Mouse (Mus musculus) MEL-GATA-1-ER (cell line): ENCODE data around the gene Msi2.

Source experiments
- DNase-seq: peaks from one replicate; pipeline ENCODE4 v3.0.0-alpha.2; 2012; ENCODE audit warnings: low read depth; ENCODE audit errors: extremely low read depth

The Msi2 gene

DNA sequence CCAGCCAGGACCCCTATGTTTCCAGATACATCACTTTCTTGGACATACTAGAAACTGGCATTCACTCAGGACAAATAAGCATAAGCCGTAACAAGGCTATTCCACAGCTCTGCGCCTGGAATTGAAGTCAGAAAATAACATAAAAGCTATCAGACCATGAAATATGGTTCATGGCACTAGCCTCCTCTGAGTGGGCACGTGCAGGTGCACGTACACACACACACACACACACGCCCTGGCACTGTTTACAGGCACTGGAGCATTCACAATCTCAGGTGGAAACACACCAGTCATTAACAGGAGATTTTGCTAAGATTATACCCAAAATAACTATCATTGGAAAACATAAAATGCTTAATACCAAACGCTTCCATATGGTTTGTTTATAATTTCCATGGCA, 81.4 kb downstream of the Msi2 start:
- no peak for DNase-seq

DNA sequence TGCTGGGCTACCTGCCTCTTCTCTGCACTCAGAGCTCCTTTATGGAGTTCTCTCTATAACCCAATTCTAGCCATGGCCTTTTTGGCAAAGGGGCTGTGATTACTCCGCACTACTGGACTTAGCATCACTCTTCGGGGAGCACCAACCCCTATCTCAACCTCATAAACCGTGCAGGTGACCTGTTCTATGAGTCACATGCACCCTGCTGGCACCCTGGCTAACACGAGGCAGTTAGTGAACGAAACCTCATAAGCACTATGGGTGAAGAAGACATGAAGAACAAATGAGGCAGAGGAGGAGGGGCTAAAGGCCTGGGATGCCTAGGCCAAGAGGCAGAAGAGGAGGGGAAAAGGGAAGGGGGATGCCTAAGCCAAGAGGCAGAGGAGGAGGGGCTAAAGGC, 82.0 kb downstream of the Msi2 start:
- no peak for DNase-seq

DNA sequence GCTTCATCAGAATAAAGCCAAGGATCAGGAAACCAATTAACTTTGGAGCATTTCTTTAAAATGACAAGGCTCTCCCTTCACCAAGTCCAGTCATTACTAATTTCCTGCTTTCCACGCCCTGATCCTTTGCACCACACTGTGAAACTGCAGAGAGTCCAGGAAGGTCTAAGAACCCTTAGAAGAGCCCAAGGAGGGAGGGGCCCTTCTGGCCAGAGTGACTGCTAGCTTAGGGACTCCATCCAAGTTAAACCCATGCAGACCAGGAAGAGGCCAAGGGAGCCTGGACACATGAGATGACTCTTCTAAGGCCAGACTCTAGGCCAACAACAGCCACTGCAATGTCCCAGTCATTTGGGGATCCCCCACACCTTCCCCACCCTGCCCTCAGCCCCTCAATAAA, 83.7 kb downstream of the Msi2 start:
- no peak for DNase-seq

DNA sequence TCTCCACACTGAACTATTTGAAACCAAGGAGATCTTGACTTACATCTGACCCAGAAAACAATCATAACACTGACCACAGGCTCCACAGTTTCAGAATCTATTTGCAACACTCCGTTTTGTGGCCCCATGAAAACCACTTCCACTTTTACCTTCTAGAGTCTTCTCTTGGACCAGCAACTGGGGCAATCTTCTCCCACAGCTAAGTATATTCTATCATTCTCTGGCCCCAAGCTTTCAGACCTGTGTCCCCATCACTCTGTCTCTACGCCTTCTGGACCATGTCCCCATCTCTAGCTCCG, 86.4 kb downstream of the Msi2 start:
- no peak for DNase-seq

DNA sequence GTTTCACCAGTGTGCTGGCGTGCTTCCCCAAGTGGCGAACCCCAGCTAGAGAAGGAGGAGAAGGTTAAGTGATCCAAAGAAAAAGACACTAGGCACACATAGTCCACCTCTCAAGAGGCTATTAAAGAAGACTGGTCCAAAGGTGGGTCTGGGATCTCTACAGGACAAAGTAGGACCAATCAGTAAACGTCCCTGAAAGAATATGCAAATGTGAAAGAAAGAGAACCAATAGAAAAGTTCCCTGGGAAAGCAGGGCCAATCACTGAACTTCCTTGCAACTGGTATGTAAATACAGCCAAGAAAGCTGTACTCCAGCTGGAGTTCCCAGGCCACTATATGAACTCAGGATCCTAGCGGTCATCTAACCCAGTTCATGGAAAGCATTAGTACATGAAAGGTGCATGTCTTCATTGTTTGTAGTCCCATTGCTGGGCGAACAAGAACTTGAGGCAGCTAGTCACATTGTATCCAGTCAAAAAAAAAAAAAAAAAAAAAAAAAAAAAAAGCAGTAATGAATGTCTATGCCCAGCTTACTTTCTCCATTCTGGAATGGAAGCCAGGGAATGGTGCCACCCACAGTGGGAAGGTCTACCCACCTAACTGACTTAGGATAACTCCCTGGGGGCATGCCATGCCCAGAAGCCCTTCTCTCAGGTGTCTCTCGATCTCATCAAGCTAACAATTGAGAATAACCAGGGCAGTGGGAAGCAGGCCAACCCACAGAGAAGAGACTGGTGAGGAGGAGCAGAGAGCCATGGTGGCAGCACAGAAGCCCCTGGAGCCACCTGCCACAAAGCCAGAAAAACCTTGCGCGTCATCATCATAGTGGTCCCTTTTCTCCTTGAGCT, 87.0 kb downstream of the Msi2 start:
- no peak for DNase-seq

GRCm38 (mm10) chr11:88629619-88630018, 88.7 kb downstream of the Msi2 start:
- DNase-seq = no peak

GRCm38 (mm10) chr11:88629165-88629564, 89.1 kb downstream of the Msi2 start:
- DNase-seq = no peak

- no peak for DNase-seq
Measured at GRCm38 (mm10) chr11:88628676-88629075, 89.6 kb downstream of the Msi2 start.

DNA sequence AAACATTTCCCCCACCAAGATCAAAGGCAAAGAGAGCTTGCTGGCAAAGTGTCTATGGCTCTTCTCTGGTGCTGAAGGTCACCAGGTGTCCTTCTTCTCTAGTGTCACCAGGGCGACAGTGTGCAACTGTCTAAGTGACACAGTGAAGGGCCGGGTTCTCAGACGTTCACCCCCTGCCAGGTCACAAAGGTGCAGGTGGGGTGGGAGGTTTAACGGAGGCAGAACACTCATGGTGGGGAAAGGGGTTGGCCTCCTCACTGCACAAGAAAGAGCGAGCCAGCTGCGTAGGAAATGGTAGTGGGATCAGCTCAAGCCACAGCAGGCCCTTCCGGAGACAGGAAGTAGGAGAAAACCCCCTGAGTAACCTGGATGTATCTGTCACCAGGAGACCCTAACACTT, 91.0 kb downstream of the Msi2 start:
- no peak for DNase-seq

GRCm38 (mm10) chr11:88626576-88626975, 91.7 kb downstream of the Msi2 start:
- no peak for DNase-seq

- DNase-seq = no peak
Measured at GRCm38 (mm10) chr11:88626061-88626460, 92.3 kb downstream of the Msi2 start.

- DNase-seq = no peak
Measured at GRCm38 (mm10) chr11:88625063-88625462, 93.2 kb downstream of the Msi2 start.

DNA sequence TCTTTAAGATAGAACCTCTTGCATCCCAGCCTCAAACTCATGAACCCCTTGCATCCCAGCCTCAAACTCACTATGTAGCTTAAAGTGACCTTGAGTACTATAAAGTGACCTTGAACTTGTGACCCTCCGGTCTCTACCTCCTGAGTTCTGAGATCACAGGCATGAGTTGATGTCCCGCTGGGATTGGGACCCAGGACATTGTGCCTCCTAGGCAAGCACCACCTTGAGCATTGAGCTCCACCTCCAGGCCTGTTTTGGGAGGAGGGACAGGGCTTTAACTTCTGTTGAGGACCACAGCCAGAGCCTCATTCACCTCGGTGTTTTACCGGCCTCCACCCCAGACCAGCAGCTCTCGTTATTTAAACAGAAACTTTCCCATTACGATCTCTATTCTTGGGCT, 93.7 kb downstream of the Msi2 start:
- DNase-seq = no peak

- no peak for DNase-seq
Measured at GRCm38 (mm10) chr11:88623671-88624070, 94.6 kb downstream of the Msi2 start.

- DNase-seq = no peak
Measured at GRCm38 (mm10) chr11:88622496-88622895, 95.8 kb downstream of the Msi2 start.

DNA sequence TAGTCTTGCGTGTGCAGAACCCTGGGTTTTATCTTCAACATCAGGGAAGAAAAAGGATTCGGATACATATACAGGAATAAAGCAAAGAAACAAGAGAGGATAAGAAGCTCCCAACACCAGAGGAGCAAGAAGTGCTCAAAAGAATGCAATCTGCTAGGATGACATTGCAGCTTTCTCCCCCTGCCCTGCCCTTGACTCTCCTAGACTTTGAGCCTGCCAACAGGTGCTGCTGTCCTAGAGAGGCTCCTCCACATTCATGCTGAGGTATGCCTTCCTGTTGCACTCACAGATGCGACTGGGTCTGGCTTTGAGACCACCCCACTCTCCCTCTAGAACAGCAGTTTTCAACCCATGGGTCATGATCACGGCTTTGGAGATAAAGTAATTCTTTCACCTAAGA, 96.5 kb downstream of the Msi2 start:
- DNase-seq = no peak

- DNase-seq = no peak
Measured at GRCm38 (mm10) chr11:88620158-88620973, 97.9 kb downstream of the Msi2 start.

DNA sequence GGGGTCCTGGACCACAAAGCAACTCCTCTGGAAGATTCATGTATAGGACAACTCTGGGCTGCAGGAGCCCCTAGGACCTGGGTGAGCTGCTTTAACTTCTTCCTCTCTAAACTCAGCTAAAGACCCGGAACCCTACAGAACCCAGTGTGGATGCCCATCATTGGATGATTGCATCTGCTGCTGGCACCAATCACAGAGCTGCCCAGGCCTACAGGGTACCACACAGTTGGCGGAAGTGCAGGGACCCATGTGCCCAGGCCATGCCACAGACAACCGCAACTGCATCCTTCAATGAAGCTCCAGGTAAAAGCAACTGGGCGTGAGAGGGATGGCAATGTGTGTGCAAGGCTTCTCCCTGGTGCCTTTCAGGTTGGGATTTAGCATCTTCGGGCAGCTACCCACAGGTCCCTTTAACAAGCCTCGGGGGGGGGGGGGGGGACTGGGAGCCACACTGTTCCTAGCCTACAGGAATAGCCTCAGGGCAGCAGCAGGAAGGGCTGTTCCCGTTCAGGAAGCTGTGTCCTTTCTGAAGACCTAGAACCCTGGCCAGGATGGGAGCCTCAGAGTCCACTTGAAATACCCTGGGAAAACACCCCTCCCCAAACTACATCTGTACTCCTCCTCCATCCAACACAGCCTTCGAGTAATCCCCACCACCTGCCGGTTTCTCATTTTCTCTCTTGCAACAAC, 98.7 kb downstream of the Msi2 start:
- DNase-seq = no peak

DNA sequence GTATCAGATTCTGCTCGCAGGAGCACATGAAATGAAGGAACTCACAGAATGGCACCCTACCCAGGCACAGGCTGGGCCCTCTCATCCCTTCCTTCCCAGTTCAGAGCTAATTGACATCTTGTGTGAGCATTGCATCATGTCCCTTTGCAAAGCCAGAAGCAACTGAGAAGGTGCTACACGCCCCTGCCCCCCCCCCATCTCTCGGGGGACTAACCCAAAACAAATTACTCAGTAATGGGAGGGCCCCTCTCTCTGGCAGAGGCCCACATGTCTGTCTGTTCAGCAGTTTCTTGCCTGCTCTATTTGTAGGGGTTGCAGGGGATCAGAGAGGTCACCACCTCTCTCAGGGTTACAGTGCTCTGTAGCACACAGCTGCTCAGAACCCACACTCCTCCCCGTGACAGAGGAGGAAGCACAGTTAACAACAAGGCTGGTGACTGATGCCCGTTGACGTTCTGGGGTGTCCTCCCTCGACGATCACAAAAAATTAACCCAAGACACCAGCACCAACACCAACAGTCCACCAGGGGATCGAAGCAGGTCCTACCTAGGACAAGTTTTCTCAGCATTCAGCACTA, 99.5 kb downstream of the Msi2 start:
- DNase-seq = no peak

GRCm38 (mm10) chr11:88618005-88618501, 100.3 kb downstream of the Msi2 start:
- no peak for DNase-seq

DNA sequence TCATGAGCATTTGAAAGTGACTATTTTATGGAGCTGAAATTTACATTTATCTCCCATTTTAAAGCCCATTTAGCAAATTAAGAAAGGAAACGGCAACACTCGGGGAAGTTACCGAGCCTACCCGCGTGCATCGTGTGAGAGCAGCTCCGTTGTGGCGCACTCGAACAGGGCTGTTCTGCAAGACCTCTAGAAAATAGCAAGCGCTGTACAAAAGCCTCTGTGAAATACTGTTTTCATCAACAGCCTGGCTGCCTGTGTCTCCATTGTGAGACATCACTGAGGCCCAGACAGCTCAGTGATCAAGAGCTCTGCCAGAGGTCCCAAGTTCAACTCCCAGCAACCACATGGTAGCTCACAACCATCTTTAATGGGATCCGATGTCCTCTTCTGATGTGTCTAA, 100.9 kb downstream of the Msi2 start:
- DNase-seq = no peak
